Mouse (Mus musculus): ENCODE results near the gene Lrrfip1.

GRCm38 (mm10) chr1:90998268-90998890, at the start of gene Lrrfip1:
- TF ChIP-seq CTCF (IDR thresholded peaks at IDR 0.05; ENCODE audit: extremely low read depth, insufficient read depth, insufficient read length, insufficient replicate concordance) (no peak), POLR2A (IDR thresholded peaks at IDR 0.05; ENCODE audit: low read depth, low read length) (no peak)

All from spleen, adult 2 months (tissue).